Mouse (Mus musculus) kidney, adult 18-20 months (tissue): ENCODE results near the gene Jag1.

ENCODE experiments used
- DNase-seq: peaks from one replicate; pipeline ENCODE4 v3.0.0; 2021

Gene Jag1

DNA sequence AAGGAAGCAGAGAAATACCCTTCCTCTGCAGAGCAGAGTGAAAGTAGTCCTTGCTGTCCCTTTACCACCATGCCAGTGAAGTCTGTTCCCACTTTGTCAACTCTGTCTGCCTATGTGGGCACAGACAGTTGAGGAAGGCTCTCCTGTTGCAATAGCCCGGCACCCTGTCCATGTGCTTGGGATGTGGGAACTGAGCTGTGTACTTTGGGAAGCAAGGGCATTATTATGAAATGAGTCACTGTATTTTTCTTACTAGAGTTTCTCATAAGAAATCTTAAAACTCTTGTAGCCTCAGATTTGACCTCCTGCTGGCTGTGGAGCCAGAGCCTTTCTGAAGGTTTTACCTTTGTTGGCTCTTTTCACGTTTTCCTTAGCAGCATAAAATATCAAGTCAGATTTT is 67.1 kb downstream of the Jag1 start:
- no peak for DNase-seq

DNA sequence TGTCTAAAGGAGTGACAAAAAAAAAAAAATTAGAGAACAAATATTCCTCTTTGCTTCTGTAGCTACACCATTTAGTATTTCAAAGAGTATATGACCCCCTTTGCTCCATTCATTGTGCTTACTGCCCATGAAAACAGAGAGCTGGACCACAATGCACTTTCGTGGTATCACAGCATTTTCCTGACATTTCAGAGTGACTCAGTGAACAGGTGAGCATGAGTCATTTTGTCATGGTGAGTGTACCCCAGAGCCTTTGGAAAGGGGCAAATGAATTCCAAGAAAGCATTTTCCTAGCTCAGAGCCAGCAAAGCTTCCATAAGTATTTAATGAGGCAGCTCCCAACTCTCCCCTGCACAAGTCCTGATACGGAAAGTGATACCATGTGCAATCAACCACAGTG is 72.3 kb downstream of the Jag1 start:
- DNase-seq: no peak
